Comparison of ENCODE assay signal across 1 mouse cellular context in genomic region chr3:88592942-88593576, GRCm38 (mm10).
A peak's percentile ranks its signal among the peaks of the same experiment; 100 is the strongest.
TF ChIP-seq lines count a peak whose summit lies in the region.

No protein-coding gene starts in this region.

TF ChIP-seq in CH12.LX, 34 proteins besides CTCF, POLR2A, EP300 and RAD21:
- TF ChIP-seq MAX (IDR thresholded peaks at IDR 0.05; ENCODE audit: low read length) (no peak), MYC (IDR thresholded peaks at IDR 0.05; ENCODE audit: low read depth, low read length) (no peak), RCOR1 (conservative IDR thresholded peaks at IDR 0.05; ENCODE audit: low read depth, low read length) (peak; percentile 74; the same call in 1 of the 2 replicates), KAT2A (IDR thresholded peaks at IDR 0.05; ENCODE audit: insufficient replicate concordance, low read length) (no peak), TBP (conservative IDR thresholded peaks at IDR 0.05; ENCODE audit: low read depth, low read length) (no peak), GABPA (IDR thresholded peaks at IDR 0.05; ENCODE audit: insufficient replicate concordance, low read depth, low read length) (no peak), JUN (IDR thresholded peaks at IDR 0.05; ENCODE audit: insufficient read depth, low read depth, low read length) (peak; percentile 48), ZMIZ1 (IDR thresholded peaks at IDR 0.05; ENCODE audit: low read depth, low read length) (no peak), PAX5 (IDR thresholded peaks at IDR 0.05; ENCODE audit: low read length) (no peak), E2F4 (IDR thresholded peaks at IDR 0.05; ENCODE audit: insufficient replicate concordance, low read depth, low read length) (no peak), ELF1 (IDR thresholded peaks at IDR 0.05; ENCODE audit: low read depth, low read length) (peak; percentile 86), NRF1 (IDR thresholded peaks at IDR 0.05; ENCODE audit: low read depth, low read length) (no peak), ZC3H11A (IDR thresholded peaks at IDR 0.05; ENCODE audit: low read depth, low read length) (no peak), POLR2AphosphoS2 (IDR thresholded peaks at IDR 0.05; ENCODE audit: low read depth, low read length) (no peak), IRF4 (IDR thresholded peaks at IDR 0.05; ENCODE audit: low read depth, low read length) (peak; percentile 95), TCF12 (IDR thresholded peaks at IDR 0.05; ENCODE audit: low read depth, low read length) (peak; percentile 58), USF2 (conservative IDR thresholded peaks at IDR 0.05; ENCODE audit: low read depth, low read length) (no peak), SIN3A (IDR thresholded peaks at IDR 0.05; ENCODE audit: low read length) (peak; percentile 55; the same call in 1 of the 2 replicates), JUND (conservative IDR thresholded peaks at IDR 0.05; ENCODE audit: low read depth, low read length) (no peak; the same call in none of the 2 replicates), USF1 (IDR thresholded peaks at IDR 0.05; ENCODE audit: low read depth, low read length) (no peak), SMC3 (IDR thresholded peaks at IDR 0.05; ENCODE audit: low read depth, low read length) (no peak), CHD1 (IDR thresholded peaks at IDR 0.05; ENCODE audit: low read depth, low read length) (no peak), CHD2 (IDR thresholded peaks at IDR 0.05; ENCODE audit: low read length) (peak; percentile 39; the same call in 1 of the 2 replicates), MEF2A (IDR thresholded peaks at IDR 0.05; ENCODE audit: borderline replicate concordance, low read depth, low read length) (peak; percentile 27; the same call in 1 of the 2 replicates), UBTF (IDR thresholded peaks at IDR 0.05; ENCODE audit: low read depth, low read length) (no peak), MAFK (IDR thresholded peaks at IDR 0.05; ENCODE audit: insufficient replicate concordance, low read length) (no peak), NELFE (IDR thresholded peaks at IDR 0.05; ENCODE audit: low read depth, low read length) (no peak; the same call in 1 of the 2 replicates), ZKSCAN1 (IDR thresholded peaks at IDR 0.05; ENCODE audit: borderline replicate concordance, low read depth, low read length) (no peak), MAZ (IDR thresholded peaks at IDR 0.05; ENCODE audit: low read depth, low read length) (peak; percentile 55; the same call in 1 of the 2 replicates), HCFC1 (IDR thresholded peaks at IDR 0.05; ENCODE audit: low read depth, low read length) (0 out of 2 replicates have a peak, but pooled peaks have one; percentile 6), BHLHE40 (IDR thresholded peaks at IDR 0.05; ENCODE audit: low read depth, low read length) (no peak), ETS1 (conservative IDR thresholded peaks at IDR 0.05; ENCODE audit: low read depth, low read length) (peak; percentile 43), ZNF384 (IDR thresholded peaks at IDR 0.05; ENCODE audit: low read depth, low read length) (no peak), MXI1 (IDR thresholded peaks at IDR 0.05; ENCODE audit: low read depth, low read length) (peak; percentile 27; the same call in 1 of the 2 replicates)
